Mouse (Mus musculus): ENCODE results near the gene Ect2.

DNA sequence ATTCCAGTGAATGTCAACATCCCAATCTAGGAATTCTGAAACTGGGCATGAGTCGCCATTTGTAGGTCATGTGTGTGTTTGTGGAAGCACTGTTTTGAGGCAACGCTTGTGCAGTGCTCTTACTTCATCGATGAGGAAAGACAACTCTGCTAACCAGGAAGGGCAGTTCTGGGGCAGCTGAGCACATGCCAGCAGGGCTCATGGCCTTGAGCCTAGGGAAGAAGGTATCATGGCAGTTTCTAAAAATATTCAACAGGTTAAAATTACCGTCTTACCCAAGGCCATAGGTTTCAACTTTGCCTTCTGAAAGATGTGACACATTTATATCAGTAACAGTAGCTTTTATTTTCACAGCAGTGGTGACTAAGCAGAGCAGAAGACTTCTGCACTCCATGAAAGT lies 82.0 kb downstream of the Ect2 start:
- no peak for TF ChIP-seq TAL1 (IDR thresholded peaks at IDR 0.05; ENCODE audit: low read length)
- no peak for TF ChIP-seq MEF2A (IDR thresholded peaks at IDR 0.05; ENCODE audit: extremely low read depth, insufficient replicate concordance, low read depth, low read length, poor library complexity, severe bottlenecking)
- TF ChIP-seq GATA1 (IDR thresholded peaks at IDR 0.05; ENCODE audit: low read depth, low read length) = no peak
- no peak for TF ChIP-seq SIN3A (IDR thresholded peaks at IDR 0.05; ENCODE audit: low read length)
- no peak for TF ChIP-seq NELFE (IDR thresholded peaks at IDR 0.05; ENCODE audit: low read depth, low read length)
- no peak for TF ChIP-seq CHD2 (IDR thresholded peaks at IDR 0.05; ENCODE audit: low read length)
- no peak for TF ChIP-seq KAT2A (conservative IDR thresholded peaks at IDR 0.05; ENCODE audit: low read depth, low read length)
- no peak for TF ChIP-seq MAZ (IDR thresholded peaks at IDR 0.05; ENCODE audit: low read depth, low read length)
- no peak for TF ChIP-seq CTCF (IDR thresholded peaks at IDR 0.05 in 2 of 3, conservative IDR thresholded peaks at IDR 0.05 in 1 of 3; ENCODE audit: control insufficient read depth in 1 of 3, insufficient read depth in 1 of 3, low read depth in 2 of 3, low read length in 3 of 3, poor library complexity in 1 of 3, severe bottlenecking in 1 of 3)
- no peak for TF ChIP-seq MAFK (IDR thresholded peaks at IDR 0.05; ENCODE audit: borderline replicate concordance, low read depth, low read length)
- TF ChIP-seq SMC3 (IDR thresholded peaks at IDR 0.05; ENCODE audit: low read depth, low read length) = no peak
- TF ChIP-seq ZKSCAN1 (IDR thresholded peaks at IDR 0.05; ENCODE audit: low read depth, low read length) = no peak

Measured in MEL (cell line).